Mouse (Mus musculus): ENCODE data around the gene Hipk1. TPM values are rescaled to one million over a fixed set of nuclear protein-coding genes. Genes with fewer than 3 reads are reported as not detected.

Hipk1 gene
- total RNA-seq, 2 experiments from 2014 or later, result 120 to 165 TPM

GRCm38 (mm10) chr3:103715762-103716693, 75.3 kb downstream of the Hipk1 start:
- DNase-seq, result peak; percentile 27 to 64

DNA sequence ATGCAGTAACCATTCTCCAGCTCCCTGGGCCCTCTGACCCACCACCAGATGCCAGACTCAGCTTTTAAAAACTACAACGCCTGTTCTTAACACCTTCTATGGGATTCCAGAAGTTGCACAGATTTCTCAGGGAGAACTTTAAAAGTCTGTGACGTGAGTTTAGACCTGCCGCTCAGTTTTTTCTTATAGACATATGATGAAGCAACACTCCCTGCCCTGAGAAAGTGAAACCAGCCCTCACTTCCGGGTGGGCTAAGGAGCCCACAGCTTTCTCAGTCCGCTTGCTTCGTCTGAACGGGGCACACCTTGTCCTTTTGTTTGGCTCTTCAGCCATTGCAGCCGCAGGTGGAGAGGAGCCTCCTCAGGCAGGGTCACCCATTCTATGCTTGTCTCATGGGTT, 76.4 kb downstream of the Hipk1 start:
- no peak for DNase-seq

GRCm38 (mm10) chr3:103714236-103714875, 77.0 kb downstream of the Hipk1 start:
- DNase-seq, result no peak

- DNase-seq, result no peak
Observed at GRCm38 (mm10) chr3:103712196-103712595, 79.2 kb downstream of the Hipk1 start.

- DNase-seq, result no peak
Observed at GRCm38 (mm10) chr3:103709470-103710040, 81.8 kb downstream of the Hipk1 start.

DNA sequence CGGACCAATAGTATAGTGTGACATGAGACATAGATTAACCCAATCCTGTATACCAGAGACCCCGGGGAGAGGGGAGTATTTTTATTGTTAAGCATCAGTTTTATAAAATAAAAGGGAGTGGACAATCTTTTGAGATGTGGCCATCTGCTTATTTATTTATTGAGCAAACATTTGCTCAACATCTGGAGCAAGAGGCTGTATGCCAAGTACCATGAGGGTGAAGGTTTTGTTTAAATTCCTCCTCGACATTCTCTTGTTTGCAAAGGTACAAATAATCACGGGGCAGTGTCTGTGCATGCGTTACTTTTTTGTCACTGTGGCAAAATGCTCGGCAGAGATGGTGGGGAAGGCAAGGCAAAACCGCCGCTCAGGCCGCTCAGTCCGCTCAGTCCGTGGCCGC, 85.9 kb downstream of the Hipk1 start:
- no peak for DNase-seq

DNA sequence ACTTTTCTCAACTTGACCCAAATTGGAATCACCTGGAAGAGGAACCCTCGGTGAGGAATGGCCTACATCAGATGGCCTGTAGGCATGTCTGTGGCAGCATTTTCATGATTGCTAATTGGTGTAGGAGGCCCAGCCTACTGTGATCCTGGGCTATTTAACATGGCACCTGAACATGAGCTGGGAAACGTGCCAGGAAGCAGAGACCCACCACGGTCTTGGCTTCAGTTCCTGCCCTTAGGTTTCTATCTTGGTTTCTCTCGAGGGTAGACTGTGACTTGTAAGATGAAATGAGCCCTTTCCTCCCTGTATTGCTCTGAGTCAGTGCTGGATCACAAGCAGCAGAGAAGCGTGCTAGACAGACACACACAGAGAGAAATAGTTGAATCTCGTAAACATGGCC, 86.7 kb downstream of the Hipk1 start:
- DNase-seq, result no peak

DNA sequence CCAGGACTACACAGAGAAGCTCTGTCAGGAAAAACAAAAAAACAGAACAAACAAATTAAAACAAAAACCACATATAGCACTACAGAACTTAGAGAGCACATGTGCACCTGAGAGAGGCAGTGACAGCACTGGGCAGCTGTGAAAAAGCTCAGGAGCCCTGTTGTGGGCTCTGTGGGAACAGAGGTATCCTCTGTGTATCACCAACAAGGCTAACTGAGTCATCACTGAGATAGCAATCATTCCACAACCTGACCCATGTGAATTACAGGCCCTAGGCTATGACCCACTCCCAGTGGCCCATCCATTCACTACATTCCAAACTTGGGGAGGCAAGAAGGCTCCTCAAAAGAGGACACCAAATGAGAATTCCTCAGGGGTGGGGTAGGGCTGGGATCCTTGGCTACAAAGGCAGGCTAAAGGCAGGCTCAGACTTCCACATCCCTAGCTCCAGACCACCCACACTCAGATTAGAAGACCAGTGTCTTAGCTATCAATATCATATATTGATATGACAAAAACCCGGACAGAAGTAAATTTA, 94.9 kb downstream of the Hipk1 start:
- DNase-seq, result no peak

- no peak for DNase-seq
Observed at GRCm38 (mm10) chr3:103695556-103695955, 95.8 kb downstream of the Hipk1 start.

DNA sequence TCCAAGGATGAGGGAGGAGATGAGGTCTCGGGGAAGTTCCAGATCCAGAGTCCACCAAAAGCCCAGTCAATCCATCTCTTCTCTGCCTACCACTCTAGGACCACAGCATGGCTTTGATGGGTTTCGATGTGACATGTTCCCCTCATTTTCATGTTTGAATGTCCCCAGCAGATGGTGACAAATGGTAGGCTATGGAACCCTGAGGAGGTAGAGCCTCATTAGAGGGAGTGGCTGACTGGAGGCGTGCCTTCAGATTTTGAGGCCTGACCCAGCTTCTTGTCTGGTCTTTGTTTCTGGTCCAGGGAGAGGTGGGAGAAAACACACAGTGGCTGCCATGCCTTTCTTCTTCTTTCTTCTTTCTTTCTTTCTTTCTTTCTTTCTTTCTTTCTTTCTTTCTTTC, 100.9 kb downstream of the Hipk1 start:
- peak in 1 of 2 experiments; percentile 19 for DNase-seq

Other genes starting within 250 kb of the Hipk1 start
- gene Syt6, start 216.3 kb downstream of the Hipk1 start, total RNA-seq (2021), result not detected
- 1 to 10 TPM in 1 of 2 experiments, not detected in 1; 2.1 TPM for gene Atg4a-ps, start 145.5 kb downstream of the Hipk1 start, total RNA-seq (2021)
- gene Olfml3, start 53.6 kb downstream of the Hipk1 start, total RNA-seq (2021), result 10 to 100 TPM; 14.4 to 19.5 TPM
- gene Gm10964, start 52.2 kb downstream of the Hipk1 start, total RNA-seq (2021), result not detected
- 10 to 100 TPM; 15.1 to 15.8 TPM for gene Dclre1b, start 17.9 kb upstream of the Hipk1 start, total RNA-seq (2021)
- 10 to 100 TPM; 17.4 to 20.3 TPM for gene Ap4b1, start 18.0 kb upstream of the Hipk1 start, total RNA-seq (2021)
- gene Gm43064, start 18.0 kb upstream of the Hipk1 start, total RNA-seq (2021), result under 1 TPM; 0.13 to 0.30 TPM
- not detected for gene Bcl2l15, start 41.0 kb upstream of the Hipk1 start, total RNA-seq (2021)
- 1 to 10 TPM; 1.4 to 1.7 TPM for gene Ptpn22, start 68.2 kb upstream of the Hipk1 start, total RNA-seq (2021)
- 10 to 100 TPM; 16.0 to 18.4 TPM for gene Rsbn1, start 122.6 kb upstream of the Hipk1 start, total RNA-seq (2021)
- 10 to 100 TPM; 18.7 to 20.8 TPM for gene Phtf1, start 176.5 kb upstream of the Hipk1 start, total RNA-seq (2021)